Mouse (Mus musculus) lung, postnatal 10 days (tissue): ENCODE measurements around the gene Ece2.
A peak's percentile ranks its signal among the peaks of the same experiment; 100 is the strongest.

Experiments used
- DNase-seq: peaks from one replicate; pipeline ENCODE4 v3.0.0; 2021

Ece2 gene

DNA sequence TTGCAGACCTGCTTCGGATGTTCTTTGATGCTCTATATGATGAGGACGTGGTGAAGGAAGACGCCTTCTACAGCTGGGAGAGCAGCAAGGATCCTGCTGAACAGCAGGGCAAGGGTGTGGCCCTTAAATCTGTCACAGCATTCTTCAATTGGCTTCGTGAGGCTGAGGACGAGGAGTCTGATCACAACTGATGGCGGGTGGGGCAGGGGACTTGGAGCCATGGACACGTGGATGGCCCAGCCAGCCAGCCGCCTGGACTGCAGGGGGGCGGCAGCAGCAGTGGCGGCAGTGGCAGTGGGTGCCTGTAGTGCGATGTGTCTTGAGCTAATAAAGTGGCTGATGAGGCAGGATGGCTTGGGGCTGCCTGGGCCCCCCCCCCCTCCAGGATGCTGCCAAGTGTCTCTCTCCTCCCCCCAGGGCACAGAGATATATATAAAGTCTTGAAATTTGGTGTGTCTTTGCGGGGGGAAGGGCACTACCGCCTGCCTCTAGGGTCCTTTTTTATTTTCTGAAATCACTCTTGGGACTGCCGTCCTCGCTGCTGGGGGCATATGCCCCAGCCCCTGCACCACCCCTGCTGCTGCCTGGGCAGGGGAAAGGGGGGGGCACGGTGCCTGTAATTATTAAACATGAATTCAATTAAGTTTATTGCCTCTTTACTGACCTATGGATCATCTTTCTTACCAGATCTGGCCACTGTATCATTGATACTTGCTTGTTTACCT lies 62.8 kb downstream of the Ece2 start:
- DNase-seq: no peak

DNA sequence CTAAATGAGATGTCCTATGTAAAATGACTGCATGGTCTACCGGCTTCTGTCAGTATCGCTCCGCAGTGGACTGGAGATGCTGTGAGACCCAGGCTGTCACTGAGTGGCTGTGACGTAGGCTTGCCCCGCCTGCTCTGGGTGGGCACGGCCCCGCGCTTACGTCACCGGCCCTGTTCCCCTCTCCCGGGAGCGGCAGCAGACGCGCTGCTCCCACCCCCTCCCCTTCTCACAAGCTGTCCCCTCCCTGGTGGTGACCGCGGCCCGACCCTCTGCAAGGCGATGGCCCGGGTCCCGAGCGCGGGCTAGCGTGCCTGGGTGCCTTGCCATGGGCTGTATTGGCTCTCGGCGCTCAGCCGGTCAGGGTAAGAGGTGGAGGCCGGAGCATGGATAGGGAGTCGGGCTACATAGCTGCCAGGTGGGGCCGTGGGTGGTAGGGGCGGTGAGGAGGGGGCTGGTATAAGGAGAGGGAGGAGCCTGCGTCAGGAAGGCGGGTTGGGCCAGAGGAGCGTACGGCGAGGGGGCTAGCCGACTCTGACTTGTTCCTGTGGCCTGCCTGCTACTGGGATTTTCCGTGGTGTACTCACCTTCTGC lies 63.6 kb downstream of the Ece2 start, which contains the start of gene Fam131a:
Gene Fam131a (plus strand): TSS at position 131 of the 591 bp plus-strand sequence.
- peak; percentile 95 for DNase-seq

DNA sequence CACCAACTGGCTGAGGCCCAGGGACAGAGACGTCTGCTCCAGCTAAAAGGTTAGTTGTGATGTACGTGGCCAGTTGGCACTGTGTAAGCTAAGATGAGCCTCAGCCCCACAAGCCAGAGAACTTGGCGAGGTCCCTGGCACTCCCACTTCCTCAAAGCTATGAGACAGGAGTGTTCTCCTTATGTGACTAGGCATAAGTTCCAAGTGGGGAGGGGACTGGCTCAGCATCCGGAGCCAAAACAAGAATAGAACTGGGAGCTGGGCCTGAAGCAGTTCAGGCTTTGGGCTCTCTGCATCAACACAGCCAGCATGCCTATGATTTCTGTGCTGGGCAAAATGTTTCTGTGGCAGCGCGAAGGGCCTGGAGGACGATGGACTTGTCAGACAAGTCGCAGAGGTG lies 65.2 kb downstream of the Ece2 start:
- DNase-seq: peak; percentile 70

DNA sequence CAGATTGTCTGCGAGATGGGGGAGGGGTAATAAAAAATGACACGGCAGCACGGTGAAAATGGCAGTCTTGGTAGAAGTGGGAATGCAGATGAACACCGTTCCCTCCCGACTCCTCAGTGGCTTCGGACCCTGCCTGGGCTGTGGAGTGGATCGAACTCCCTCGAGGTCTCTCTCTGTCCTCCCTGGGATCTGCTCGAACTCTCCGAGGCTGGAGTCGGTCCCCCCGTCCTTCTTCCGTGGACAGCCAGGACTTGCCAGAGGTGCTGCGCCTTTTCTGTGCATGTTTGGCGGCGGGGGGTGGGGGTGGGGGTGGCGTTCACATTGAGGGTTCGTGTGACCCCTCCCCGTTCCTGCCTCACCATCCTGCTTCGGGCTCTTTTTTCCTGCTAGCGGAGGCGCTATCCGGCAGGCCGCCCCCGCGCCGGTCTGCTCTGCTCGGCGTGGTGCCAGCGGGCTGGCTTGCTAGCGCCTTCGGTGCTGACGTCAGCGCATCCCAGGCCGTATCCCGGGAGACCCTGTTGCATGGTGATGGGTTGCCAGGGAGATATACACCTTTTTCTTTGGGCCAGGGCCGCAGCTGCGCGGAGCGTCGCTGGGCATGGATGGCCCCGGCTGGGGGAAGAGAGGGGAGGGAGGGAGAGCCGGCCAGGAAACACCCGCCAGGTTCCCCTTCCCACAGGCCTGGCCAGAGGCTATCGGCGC lies 66.1 kb downstream of the Ece2 start:
- peak; percentile 88 for DNase-seq
